Mouse (Mus musculus) CH12.LX (cell line): Measurements from ENCODE around the gene Phactr1. TPM values are rescaled to one million over a fixed set of nuclear protein-coding genes. Genes with fewer than 3 reads are reported as not detected.

ENCODE experiments used
- DNase-seq: peaks from one replicate; pipeline ENCODE4 v3.0.0-alpha.2; 2013; ENCODE audit errors: extremely low read depth
- H3K27ac ChIP-seq: 2 replicates; pipeline ENCODE4 v1.5.1; 2012; ENCODE audit warnings: low read depth, mild to moderate bottlenecking, control low read depth, moderate library complexity; ENCODE audit not compliant: insufficient read depth
- H3K27me3 ChIP-seq: replicated peaks from 2 replicates; pipeline ENCODE3; 2012; ENCODE audit warnings: inconsistent platforms
- H3K36me3 ChIP-seq, 2 experiments: replicated peaks in 1 of 2; 2 replicates each; pipeline versions ENCODE3 to v1.6.1; 2012; ENCODE audit warnings: inconsistent platforms in 1 of 2, low read length in 1 of 2, mild to moderate bottlenecking in 1 of 2, mixed read lengths in 1 of 2, moderate library complexity in 1 of 2; ENCODE audit not compliant: control insufficient read depth in 1 of 2, insufficient read depth in 1 of 2
- H3K4me1 ChIP-seq, 2 experiments: 2 replicates each; pipeline ENCODE4 v1.6.1; 2012; ENCODE audit warnings: inconsistent platforms in 1 of 2, moderate library complexity in 1 of 2; ENCODE audit not compliant: insufficient read depth in 2 of 2, control insufficient read depth in 1 of 2
- H3K4me2 ChIP-seq: 2 replicates; pipeline ENCODE4 v1.6.1; 2012; ENCODE audit warnings: low read depth, mild to moderate bottlenecking, control low read depth; ENCODE audit not compliant: poor library complexity, insufficient read depth, severe bottlenecking
- H3K4me3 ChIP-seq, 3 experiments: fragments of 150-350 bp in 1 of 3; sonication (generic) in 1 of 3; replicated peaks in 1 of 3; 2 replicates each; pipeline versions ENCODE3 to v1.5.1; 2011 to 2012; ENCODE audit warnings: low read depth in 2 of 3, low read length in 2 of 3, mild to moderate bottlenecking in 2 of 3, moderate library complexity in 2 of 3, control low read depth in 1 of 3, improper control_type of control experiment in 1 of 3, inconsistent platforms in 1 of 3, mixed read lengths in 1 of 3; ENCODE audit not compliant: poor library complexity in 1 of 3
- H3K79me2 ChIP-seq: replicated peaks from 2 replicates; pipeline ENCODE4 v1.6.1; 2012; ENCODE audit warnings: mild to moderate bottlenecking, moderate library complexity; ENCODE audit not compliant: control insufficient read depth, poor library complexity, insufficient read depth, severe bottlenecking; ENCODE audit errors: extremely low read depth
- H3K9ac ChIP-seq: 2 replicates; pipeline ENCODE4 v1.6.1; 2012; ENCODE audit warnings: low read depth, mild to moderate bottlenecking, control low read depth, moderate library complexity; ENCODE audit not compliant: insufficient read depth
- H3K9me3 ChIP-seq: replicated peaks from 2 replicates; pipeline ENCODE3; 2012; ENCODE audit warnings: low read length, inconsistent platforms, mixed read lengths
- E2F4 ChIP-seq: IDR thresholded peaks from 2 replicates; pipeline ENCODE4 v1.6.1; 2011; ENCODE audit warnings: low read depth, low read length, improper control_type of control experiment; ENCODE audit not compliant: insufficient replicate concordance
- NELFE ChIP-seq: IDR thresholded peaks from 2 replicates; pipeline ENCODE4 v1.6.1; 2011; ENCODE audit warnings: low read depth, low read length, improper control_type of control experiment
- POLR2AphosphoS2 ChIP-seq: IDR thresholded peaks from 2 replicates; pipeline ENCODE4 v1.6.1; 2011; ENCODE audit warnings: low read depth, low read length, improper control_type of control experiment
- ZC3H11A ChIP-seq: IDR thresholded peaks from 2 replicates; pipeline ENCODE4 v1.6.1; 2012; ENCODE audit warnings: low read depth, mild to moderate bottlenecking, inconsistent platforms, low read length, improper control_type of control experiment
- dilution Hi-C: fragments of 300-500 bp; cut with MboI; formaldehyde crosslinking; loops from 2 replicates; pipeline ENCODE4 v1.14.3; 2020; ENCODE audit warnings: low sequenced_read_pairs; ENCODE audit not compliant: extremely low pct_unique_long_range_greater_than_20kb, extremely low pct_ligation_motif_present
- in situ Hi-C: fragments of 300-500 bp; cut with MboI; formaldehyde crosslinking; loops from 3 replicates; pipeline ENCODE4 v1.14.3; 2019; ENCODE audit warnings: low sequenced_read_pairs, low pct_ligation_motif_present, low pct_unique_long_range_greater_than_20kb, mixed read lengths
- polyA plus RNA-seq: library from polyadenylated mRNA; unstranded; fragments of >175 nt; gene quantifications from 2 replicates; pipeline ENCODE4 v1.2.1, GENCODE M21; 2012; ENCODE audit warnings: low read depth; ENCODE audit not compliant: insufficient read length
- total RNA-seq, 2 experiments: library from RNA; depleted of rRNA; stranded (reverse); fragments of 300-350 nt in 1 of 2; fragments of >200 nt in 1 of 2; gene quantifications; 2 replicates each; pipeline ENCODE4 v1.2.3; 2012 to 2014

Gene Phactr1
- total and polyA plus RNA-seq, 3 experiments, result 2.0 to 6.1 (median 3.1) TPM

DNA sequence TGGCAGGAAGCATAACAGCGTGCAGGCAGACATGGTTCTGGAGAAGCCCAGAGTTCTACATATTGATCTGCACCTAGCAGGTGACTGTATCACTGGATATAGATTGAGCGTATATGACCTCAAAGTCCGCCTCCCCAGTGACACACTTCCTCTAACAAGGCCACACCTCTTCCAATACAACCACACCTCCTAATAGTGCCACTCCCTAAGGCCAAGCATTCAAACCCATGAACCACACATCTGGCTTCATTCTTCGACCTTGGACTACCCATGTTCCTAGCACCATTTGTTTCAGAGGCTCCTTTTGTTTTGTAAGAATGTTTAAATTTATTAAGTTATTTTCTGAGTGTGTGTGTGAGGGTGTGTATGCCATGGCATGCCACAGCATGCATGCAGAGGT lies 507.3 kb downstream of the Phactr1 start:
- no peaks in the 10 kb centered on the region for H3K79me2 ChIP-seq
- TF ChIP-seq POLR2AphosphoS2 (no peak), NELFE (no peak), E2F4 (no peak), ZC3H11A (no peak)
- no peak for DNase-seq
- no peak overlapping the region for H3K4me2 ChIP-seq
- H3K9ac ChIP-seq, result no peak overlapping the region
- peaks cover 0 to 5% of the 10 kb centered on the region in 2 experiments; a peak in 1 of 4 replicates for H3K4me1 ChIP-seq
- H3K4me3 ChIP-seq, result no peak overlapping the region
- no peaks in the 10 kb centered on the region for H3K36me3 ChIP-seq
- in situ Hi-C loops (loop anchor here (25.0 kb wide), 1 partner anchor 375 kb away; the partner anchor contains the start of gene Mcur1), dilution Hi-C loops (no loop called here)
- no peak overlapping the region for H3K27ac ChIP-seq
- peaks cover 3% of the 10 kb centered on the region for H3K9me3 ChIP-seq
- no peaks in the 10 kb centered on the region for H3K27me3 ChIP-seq
